Mouse (Mus musculus) ES-E14 (cell line): ENCODE data around the gene Nrxn3. TPM values are rescaled to one million over a fixed set of nuclear protein-coding genes. Genes with fewer than 3 reads are reported as not detected.

Experiments used
- DNase-seq: peaks from one replicate; pipeline ENCODE4 v3.0.0-alpha.2; 2013; ENCODE audit warnings: low read depth, low spot score
- H3K27ac ChIP-seq: 2 replicates; pipeline ENCODE4 v1.5.1; 2012; ENCODE audit warnings: low read depth, mild to moderate bottlenecking, low read length, moderate library complexity, mixed read lengths; ENCODE audit not compliant: poor library complexity, insufficient read depth, severe bottlenecking
- H3K36me3 ChIP-seq: 2 replicates; pipeline ENCODE4 v1.6.1; 2012; ENCODE audit warnings: mild to moderate bottlenecking, low read length, moderate library complexity, mixed read lengths; ENCODE audit not compliant: control insufficient read depth, poor library complexity, insufficient read depth, severe bottlenecking
- H3K4me1 ChIP-seq, 2 experiments: fragments of 150-350 bp in 1 of 2; sonication (generic) in 1 of 2; 2 replicates each; pipeline ENCODE4 v1.6.1; 2012; ENCODE audit warnings: low read length in 2 of 2, mild to moderate bottlenecking in 1 of 2, mixed read lengths in 1 of 2; ENCODE audit not compliant: control insufficient read depth in 2 of 2, insufficient read depth in 2 of 2, poor library complexity in 1 of 2
- H3K4me3 ChIP-seq, 2 experiments: fragments of 150-350 bp in 1 of 2; sonication (generic) in 1 of 2; 2 replicates each; pipeline ENCODE4 v1.5.1; 2012; ENCODE audit warnings: low read length in 2 of 2, low read depth in 1 of 2, mild to moderate bottlenecking in 1 of 2, mixed read lengths in 1 of 2; ENCODE audit not compliant: insufficient read depth in 1 of 2, poor library complexity in 1 of 2, severe bottlenecking in 1 of 2
- H3K9ac ChIP-seq: 2 replicates; pipeline ENCODE4 v1.6.1; 2012; ENCODE audit warnings: low read depth, mild to moderate bottlenecking, low read length, mixed read lengths; ENCODE audit not compliant: poor library complexity, insufficient read depth, severe bottlenecking
- H3K9me3 ChIP-seq: fragments of 150-350 bp; sonication (generic); 2 replicates; pipeline ENCODE4 v1.6.1; 2012; ENCODE audit warnings: low read depth, mild to moderate bottlenecking, low read length; ENCODE audit not compliant: control insufficient read depth, insufficient read depth
- CHD2 ChIP-seq: IDR thresholded peaks from 2 replicates; pipeline ENCODE4 v1.6.1; 2014; ENCODE audit warnings: mild to moderate bottlenecking, low read depth, low read length, inconsistent platforms
- HCFC1 ChIP-seq: IDR thresholded peaks from 2 replicates; pipeline ENCODE4 v1.6.1; 2012; ENCODE audit warnings: low read length, inconsistent platforms, borderline replicate concordance; ENCODE audit not compliant: insufficient read depth
- MAFK ChIP-seq: IDR thresholded peaks from 2 replicates; pipeline ENCODE4 v1.6.1; 2014; ENCODE audit warnings: mild to moderate bottlenecking, low read depth, low read length, inconsistent platforms; ENCODE audit not compliant: insufficient read depth
- ZC3H11A ChIP-seq: IDR thresholded peaks from 2 replicates; pipeline ENCODE4 v1.6.1; 2012; ENCODE audit warnings: low read depth, mild to moderate bottlenecking, inconsistent platforms, low read length, borderline replicate concordance
- ZNF384 ChIP-seq: IDR thresholded peaks from 2 replicates; pipeline ENCODE4 v1.6.1; 2012; ENCODE audit warnings: low read depth, low read length, inconsistent platforms
- in situ Hi-C, 2 experiments: fragments of 600-800 bp; cut with MboI; formaldehyde crosslinking; loops; one replicate each; pipeline ENCODE4 v1.15.1; 2025; ENCODE audit warnings: low sequenced_read_pairs in 2 of 2, inconsistent platforms in 1 of 2; ENCODE audit not compliant: unreplicated experiment in 2 of 2
- total RNA-seq: library from RNA; depleted of rRNA; stranded (reverse); fragments of 300-350 nt; gene quantifications from 2 replicates; pipeline ENCODE4 v1.2.3, GENCODE M21; 2012

The Nrxn3 gene
- total RNA-seq, 1 experiment, result 0.13 TPM

GRCm38 (mm10) chr12:89764191-89765082, 1041.8 kb downstream of the Nrxn3 start:
- Histone ChIP-seq H3K4me3 (no peak overlapping the region), H3K9ac (no peak overlapping the region), H3K27ac (no peak overlapping the region), H3K9me3 (no peaks in the 10 kb centered on the region), H3K4me1 (no peaks in the 10 kb centered on the region), H3K36me3 (no peaks in the 10 kb centered on the region)
- in situ Hi-C loops, result no loop called here
- DNase-seq, result no peak
- TF ChIP-seq ZC3H11A (no peak), HCFC1 (no peak), ZNF384 (no peak), MAFK (no peak), CHD2 (no peak)

DNA sequence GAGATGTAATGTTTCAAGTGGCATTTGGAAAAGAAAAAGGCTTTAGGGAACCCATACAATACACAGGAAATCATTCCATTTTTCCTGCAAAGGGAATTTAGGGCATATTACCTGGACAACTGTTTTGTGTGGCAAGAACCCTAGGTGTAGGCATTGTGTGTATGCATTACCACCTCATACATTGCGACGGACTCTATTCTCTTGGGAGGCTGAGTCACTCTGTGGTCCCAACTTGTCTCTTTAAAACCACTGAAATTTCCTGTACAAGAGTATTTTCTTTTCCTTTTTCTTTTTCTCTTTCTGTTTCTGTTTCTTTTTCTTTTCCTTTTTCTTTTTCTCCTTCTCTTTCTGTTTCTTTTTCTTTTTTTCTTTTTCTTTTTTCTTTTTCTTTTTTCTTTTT, 1042.5 kb downstream of the Nrxn3 start:
- no peak for DNase-seq
- TF ChIP-seq CHD2 (no peak), MAFK (no peak), HCFC1 (no peak), ZC3H11A (no peak), ZNF384 (no peak)
- Histone ChIP-seq H3K9me3 (no peaks in the 10 kb centered on the region), H3K4me1 (no peaks in the 10 kb centered on the region), H3K27ac (no peak overlapping the region), H3K9ac (no peak overlapping the region), H3K4me3 (no peak overlapping the region), H3K36me3 (no peaks in the 10 kb centered on the region)
- in situ Hi-C loops, result no loop called here

- TF ChIP-seq CHD2, result no peak
- no peak for TF ChIP-seq ZNF384
- no peak for TF ChIP-seq HCFC1
- no peak for TF ChIP-seq MAFK
- no peak for TF ChIP-seq ZC3H11A
- no peak overlapping the region for H3K27ac ChIP-seq
- no peak overlapping the region for H3K4me3 ChIP-seq
- H3K36me3 ChIP-seq, result no peaks in the 10 kb centered on the region
- H3K9me3 ChIP-seq, result no peaks in the 10 kb centered on the region
- DNase-seq, result no peak
- H3K9ac ChIP-seq, result no peak overlapping the region
- no peaks in the 10 kb centered on the region for H3K4me1 ChIP-seq
- in situ Hi-C loops, result no loop called here
Observed at GRCm38 (mm10) chr12:89788794-89789193, 1066.1 kb downstream of the Nrxn3 start.

DNA sequence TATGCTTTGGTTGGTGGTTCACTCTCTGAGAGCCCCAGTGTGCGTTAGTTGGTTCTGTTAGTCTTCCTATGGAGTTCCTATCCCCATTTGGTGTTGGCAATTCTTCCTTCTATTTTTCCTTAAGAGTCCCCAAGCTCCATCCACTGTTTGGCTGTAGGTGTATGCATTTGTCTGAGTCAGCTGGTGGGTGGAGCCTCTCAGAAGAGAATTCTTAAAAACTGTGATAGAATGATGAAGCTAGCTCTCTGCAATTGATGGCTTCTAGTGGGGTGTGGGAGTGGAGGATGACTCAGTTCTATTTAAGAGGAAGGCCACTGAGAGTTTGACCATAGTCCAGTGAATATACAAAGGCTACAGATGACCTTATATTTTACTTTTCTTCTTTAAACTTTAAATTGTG, 1067.3 kb downstream of the Nrxn3 start:
- no peak for DNase-seq

More for the DNA sequence above, 1067.3 kb downstream of the Nrxn3 start:
- Histone ChIP-seq H3K4me3 (no peak overlapping the region), H3K36me3 (no peaks in the 10 kb centered on the region), H3K9me3 (no peaks in the 10 kb centered on the region), H3K4me1 (no peaks in the 10 kb centered on the region), H3K9ac (no peak overlapping the region), H3K27ac (no peak overlapping the region)
- TF ChIP-seq CHD2, result no peak
- TF ChIP-seq ZNF384, result no peak
- TF ChIP-seq HCFC1, result no peak
- TF ChIP-seq MAFK, result no peak
- TF ChIP-seq ZC3H11A, result no peak
- in situ Hi-C loops, result no loop called here
